Mouse (Mus musculus) cerebellum, adult 2 months (tissue): ENCODE data around the gene Sdhd.

Experiments used
- CTCF ChIP-seq: fragments of 200-500 bp; IDR thresholded peaks from 2 replicates; pipeline ENCODE4 v1.5.1; 2011; ENCODE audit warnings: low read depth, mild to moderate bottlenecking, control low read depth, low read length, moderate library complexity, borderline replicate concordance; ENCODE audit not compliant: insufficient read depth
- POLR2A ChIP-seq: fragments of 200-500 bp; IDR thresholded peaks from 2 replicates; pipeline ENCODE4 v1.6.1; 2011; ENCODE audit warnings: low read length, control low read depth, borderline replicate concordance; ENCODE audit not compliant: insufficient read depth

- no peak for TF ChIP-seq CTCF
- no peak for TF ChIP-seq POLR2A
Measured at GRCm38 (mm10) chr9:50601536-50601935, 2.1 kb downstream of the Sdhd start.
